Mouse (Mus musculus): Measurements from ENCODE around the gene Olfr1253.

Olfr1253 gene

GRCm38 (mm10) chr2:89756990-89757389 lies at the start of gene Olfr1253:
Gene Olfr1253 (minus strand): TSS chr2:89757090.
- DNase-seq (ENCODE audit: low read depth) = no peak

- no peak for DNase-seq (ENCODE audit: low read depth)
These were observed 42.7 kb upstream of the Olfr1253 start for GRCm38 (mm10) chr2:89799583-89799982.

GRCm38 (mm10) chr2:89793519-89793918 lies 36.6 kb upstream of the Olfr1253 start, which contains the start of gene Olfr1254:
Gene Olfr1254 (minus strand): TSS chr2:89793619.
- no peak for DNase-seq (ENCODE audit: low read depth)

GRCm38 (mm10) chr2:89724912-89725311 lies 32.0 kb downstream of the Olfr1253 start, which contains the start of gene Olfr1252:
Gene Olfr1252 (minus strand): TSS chr2:89725012.
- DNase-seq (ENCODE audit: low read depth) = no peak

All from c-Kit-positive CD71-negative TER-119-negative erythroid progenitor cells, embryonic 14.5 days (primary cell).